Mouse (Mus musculus) testis, adult 2 months (tissue): ENCODE results near the gene Myo1b.

Experiments
- CTCF ChIP-seq: fragments of 200-500 bp; IDR thresholded peaks from 2 replicates; pipeline ENCODE4 v1.5.1; 2012; ENCODE audit warnings: low read depth, mild to moderate bottlenecking, inconsistent platforms, low read length, moderate library complexity; ENCODE audit not compliant: control insufficient read depth, insufficient read depth, insufficient replicate concordance
- POLR2A ChIP-seq: fragments of 200-500 bp; IDR thresholded peaks from 2 replicates; pipeline ENCODE4 v1.6.1; 2012; ENCODE audit warnings: low read depth, mild to moderate bottlenecking, inconsistent platforms, low read length, moderate library complexity; ENCODE audit not compliant: control insufficient read depth

- no peak for TF ChIP-seq CTCF
- TF ChIP-seq POLR2A = no peak
Observed at GRCm38 (mm10) chr1:51804296-51805039, 111.4 kb downstream of the Myo1b start.
